Mouse (Mus musculus): ENCODE data around the gene Zmat5. TPM values are rescaled to one million over a fixed set of nuclear protein-coding genes. Genes with fewer than 3 reads are reported as not detected.
A peak's percentile ranks its signal among the peaks of the same experiment; 100 is the strongest.

The Zmat5 gene
- total RNA-seq, 1 experiment from 2014 or later: 4.7 TPM

GRCm38 (mm10) chr11:4754867-4755266, 50.4 kb downstream of the Zmat5 start:
- no peak for ATAC-seq (replicated peaks in 1 of 2; ENCODE audit: insufficient read depth in 1 of 2, low FRiP score in 2 of 2, low TSS enrichment in 1 of 2, low read depth in 1 of 2, poor library complexity in 2 of 2, severe bottlenecking in 2 of 2)

GRCm38 (mm10) chr11:4756460-4756859, 52.0 kb downstream of the Zmat5 start:
- ATAC-seq (replicated peaks in 1 of 2; ENCODE audit: insufficient read depth in 1 of 2, low FRiP score in 2 of 2, low TSS enrichment in 1 of 2, low read depth in 1 of 2, poor library complexity in 2 of 2, severe bottlenecking in 2 of 2): no peak

GRCm38 (mm10) chr11:4756984-4757788, 52.7 kb downstream of the Zmat5 start:
- no peak for ATAC-seq (replicated peaks in 1 of 2; ENCODE audit: insufficient read depth in 1 of 2, low FRiP score in 2 of 2, low TSS enrichment in 1 of 2, low read depth in 1 of 2, poor library complexity in 2 of 2, severe bottlenecking in 2 of 2)

- no peak for ATAC-seq (replicated peaks in 1 of 2; ENCODE audit: insufficient read depth in 1 of 2, low FRiP score in 2 of 2, low TSS enrichment in 1 of 2, low read depth in 1 of 2, poor library complexity in 2 of 2, severe bottlenecking in 2 of 2)
Measured at GRCm38 (mm10) chr11:4757789-4758158, 53.3 kb downstream of the Zmat5 start.

GRCm38 (mm10) chr11:4760438-4760837, 56.0 kb downstream of the Zmat5 start:
- ATAC-seq (replicated peaks in 1 of 2; ENCODE audit: insufficient read depth in 1 of 2, low FRiP score in 2 of 2, low TSS enrichment in 1 of 2, low read depth in 1 of 2, poor library complexity in 2 of 2, severe bottlenecking in 2 of 2): no peak

GRCm38 (mm10) chr11:4761991-4762390, 57.5 kb downstream of the Zmat5 start:
- ATAC-seq (replicated peaks in 1 of 2; ENCODE audit: insufficient read depth in 1 of 2, low FRiP score in 2 of 2, low TSS enrichment in 1 of 2, low read depth in 1 of 2, poor library complexity in 2 of 2, severe bottlenecking in 2 of 2): no peak

- ATAC-seq (replicated peaks in 1 of 2; ENCODE audit: insufficient read depth in 1 of 2, low FRiP score in 2 of 2, low TSS enrichment in 1 of 2, low read depth in 1 of 2, poor library complexity in 2 of 2, severe bottlenecking in 2 of 2): no peak
Measured at GRCm38 (mm10) chr11:4762511-4762910, 58.0 kb downstream of the Zmat5 start.

- ATAC-seq (replicated peaks in 1 of 2; ENCODE audit: insufficient read depth in 1 of 2, low FRiP score in 2 of 2, low TSS enrichment in 1 of 2, low read depth in 1 of 2, poor library complexity in 2 of 2, severe bottlenecking in 2 of 2): no peak
Measured at GRCm38 (mm10) chr11:4763631-4764030, 59.2 kb downstream of the Zmat5 start.

- no peak for ATAC-seq (replicated peaks in 1 of 2; ENCODE audit: insufficient read depth in 1 of 2, low FRiP score in 2 of 2, low TSS enrichment in 1 of 2, low read depth in 1 of 2, poor library complexity in 2 of 2, severe bottlenecking in 2 of 2)
Measured at GRCm38 (mm10) chr11:4764476-4764875, 60.0 kb downstream of the Zmat5 start.

- no peak for ATAC-seq (replicated peaks in 1 of 2; ENCODE audit: insufficient read depth in 1 of 2, low FRiP score in 2 of 2, low TSS enrichment in 1 of 2, low read depth in 1 of 2, poor library complexity in 2 of 2, severe bottlenecking in 2 of 2)
Measured at GRCm38 (mm10) chr11:4768399-4768798, 63.9 kb downstream of the Zmat5 start.

GRCm38 (mm10) chr11:4769293-4769692, 64.8 kb downstream of the Zmat5 start:
- no peak for ATAC-seq (replicated peaks in 1 of 2; ENCODE audit: insufficient read depth in 1 of 2, low FRiP score in 2 of 2, low TSS enrichment in 1 of 2, low read depth in 1 of 2, poor library complexity in 2 of 2, severe bottlenecking in 2 of 2)

GRCm38 (mm10) chr11:4769881-4770280, 65.4 kb downstream of the Zmat5 start:
- no peak for ATAC-seq (replicated peaks in 1 of 2; ENCODE audit: insufficient read depth in 1 of 2, low FRiP score in 2 of 2, low TSS enrichment in 1 of 2, low read depth in 1 of 2, poor library complexity in 2 of 2, severe bottlenecking in 2 of 2)

- no peak for ATAC-seq (replicated peaks in 1 of 2; ENCODE audit: insufficient read depth in 1 of 2, low FRiP score in 2 of 2, low TSS enrichment in 1 of 2, low read depth in 1 of 2, poor library complexity in 2 of 2, severe bottlenecking in 2 of 2)
Measured at GRCm38 (mm10) chr11:4771756-4772155, 67.3 kb downstream of the Zmat5 start.

GRCm38 (mm10) chr11:4772925-4773324, 68.4 kb downstream of the Zmat5 start:
- ATAC-seq (replicated peaks in 1 of 2; ENCODE audit: insufficient read depth in 1 of 2, low FRiP score in 2 of 2, low TSS enrichment in 1 of 2, low read depth in 1 of 2, poor library complexity in 2 of 2, severe bottlenecking in 2 of 2): no peak

GRCm38 (mm10) chr11:4780927-4781326, 76.4 kb downstream of the Zmat5 start:
- no peak for ATAC-seq (replicated peaks in 1 of 2; ENCODE audit: insufficient read depth in 1 of 2, low FRiP score in 2 of 2, low TSS enrichment in 1 of 2, low read depth in 1 of 2, poor library complexity in 2 of 2, severe bottlenecking in 2 of 2)

- ATAC-seq (replicated peaks in 1 of 2; ENCODE audit: insufficient read depth in 1 of 2, low FRiP score in 2 of 2, low TSS enrichment in 1 of 2, low read depth in 1 of 2, poor library complexity in 2 of 2, severe bottlenecking in 2 of 2): no peak
Measured at GRCm38 (mm10) chr11:4783116-4783515, 78.6 kb downstream of the Zmat5 start.

- ATAC-seq (replicated peaks in 1 of 2; ENCODE audit: insufficient read depth in 1 of 2, low FRiP score in 2 of 2, low TSS enrichment in 1 of 2, low read depth in 1 of 2, poor library complexity in 2 of 2, severe bottlenecking in 2 of 2): peak; percentile 39 to 78; a peak in 2 of 4 replicates
Measured at GRCm38 (mm10) chr11:4784629-4785142, 80.2 kb downstream of the Zmat5 start.

Measured in hematopoietic stem cell, adult 5-6 weeks (primary cell).